Mouse (Mus musculus) natural killer cell, adult 2 months (primary cell): ENCODE data around the gene Krt88.
A peak's percentile ranks its signal among the peaks of the same experiment; 100 is the strongest.

Experiments
- DNase-seq, 2 experiments: peaks; one replicate each; pipeline ENCODE4 v3.0.0; 2022; ENCODE audit warnings: low spot score in 2 of 2

The Krt88 gene

DNA sequence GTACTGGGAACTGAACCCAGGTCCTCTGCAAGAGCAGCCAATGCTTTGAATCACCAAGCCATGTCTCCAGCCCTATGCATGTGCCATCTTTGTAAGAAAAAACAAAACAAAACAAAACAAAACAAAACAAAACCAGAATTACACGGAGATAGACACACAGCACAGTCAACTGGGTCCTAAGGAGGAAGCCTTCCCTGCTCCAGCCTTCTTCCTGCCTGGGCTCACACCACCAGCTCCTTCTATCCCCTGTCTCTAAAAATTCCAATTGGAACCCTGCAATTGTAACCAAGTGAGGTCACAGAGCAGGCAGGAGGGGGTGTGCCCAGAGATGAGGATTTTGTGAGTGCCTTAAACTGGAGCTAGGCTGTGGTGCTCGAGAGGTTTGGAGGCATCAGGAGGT is at the start of gene Krt88:
Gene Krt88, plus strand, starts transcription at position 301 of the 400 bp plus-strand sequence.
- no peak for DNase-seq

DNA sequence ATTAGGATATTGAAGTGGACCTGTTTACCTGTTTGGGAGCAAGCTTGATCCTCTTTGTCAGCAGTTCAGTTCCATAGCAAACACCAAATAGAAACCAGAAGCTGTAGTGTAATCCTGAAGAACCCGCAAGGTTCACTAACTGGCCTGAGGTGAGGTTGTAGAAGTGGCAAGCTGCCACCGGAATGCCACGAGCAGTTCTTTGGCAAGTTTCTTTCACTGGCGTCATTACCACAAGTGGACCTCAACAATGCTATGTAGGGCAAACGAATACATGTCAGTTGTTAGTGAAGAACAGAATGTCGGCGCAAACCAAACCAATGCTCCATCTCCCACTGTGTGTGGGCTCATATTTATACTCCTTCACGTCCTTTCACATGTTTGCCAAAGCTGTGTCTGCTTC is 49.3 kb upstream of the Krt88 start:
- no peak for DNase-seq

DNA sequence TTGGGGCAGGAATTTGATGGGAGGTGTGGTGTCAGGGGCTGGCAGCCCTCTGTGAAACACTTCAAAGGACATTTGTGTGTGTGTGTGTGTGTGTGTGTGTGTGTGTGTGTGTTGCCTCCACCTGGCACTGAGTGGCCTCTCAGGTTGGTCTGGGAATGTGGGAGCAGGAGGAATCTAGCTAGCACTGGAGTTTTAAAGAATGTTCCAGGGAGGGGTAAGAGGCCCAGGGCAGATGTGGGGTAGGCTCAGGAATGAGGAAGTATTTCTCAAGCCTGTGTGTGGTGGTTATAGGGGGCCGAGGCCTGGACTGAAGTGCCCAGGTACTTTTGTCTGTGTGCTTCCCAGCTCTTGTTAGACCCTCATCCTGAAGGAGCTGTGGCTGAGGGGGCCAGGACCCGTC is 36.8 kb upstream of the Krt88 start, which contains the start of gene Krt7:
Gene Krt7, plus strand, starts transcription at position 269 of the 400 bp plus-strand sequence.
- DNase-seq: no peak

DNA sequence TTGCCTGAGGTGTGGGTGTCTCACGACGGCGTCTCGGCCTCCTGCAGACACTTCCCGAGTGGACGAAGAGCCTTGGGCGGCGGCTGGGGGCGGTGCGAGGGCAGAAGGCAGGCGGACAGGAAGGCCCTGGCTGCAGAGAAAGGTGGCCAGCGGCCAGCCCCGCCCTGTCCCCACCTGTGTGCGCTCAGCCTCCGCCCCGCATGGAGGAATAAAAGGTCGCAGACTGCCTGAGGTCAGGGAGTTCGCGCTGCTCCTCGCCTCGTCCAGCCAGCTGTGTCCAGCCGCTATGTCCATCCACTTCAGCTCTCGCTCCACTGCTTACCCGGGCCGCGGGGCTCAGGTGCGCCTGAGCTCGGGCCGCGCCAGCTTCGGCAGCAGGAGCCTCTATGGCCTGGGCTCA is 35.4 kb upstream of the Krt88 start:
- DNase-seq: no peak

DNA sequence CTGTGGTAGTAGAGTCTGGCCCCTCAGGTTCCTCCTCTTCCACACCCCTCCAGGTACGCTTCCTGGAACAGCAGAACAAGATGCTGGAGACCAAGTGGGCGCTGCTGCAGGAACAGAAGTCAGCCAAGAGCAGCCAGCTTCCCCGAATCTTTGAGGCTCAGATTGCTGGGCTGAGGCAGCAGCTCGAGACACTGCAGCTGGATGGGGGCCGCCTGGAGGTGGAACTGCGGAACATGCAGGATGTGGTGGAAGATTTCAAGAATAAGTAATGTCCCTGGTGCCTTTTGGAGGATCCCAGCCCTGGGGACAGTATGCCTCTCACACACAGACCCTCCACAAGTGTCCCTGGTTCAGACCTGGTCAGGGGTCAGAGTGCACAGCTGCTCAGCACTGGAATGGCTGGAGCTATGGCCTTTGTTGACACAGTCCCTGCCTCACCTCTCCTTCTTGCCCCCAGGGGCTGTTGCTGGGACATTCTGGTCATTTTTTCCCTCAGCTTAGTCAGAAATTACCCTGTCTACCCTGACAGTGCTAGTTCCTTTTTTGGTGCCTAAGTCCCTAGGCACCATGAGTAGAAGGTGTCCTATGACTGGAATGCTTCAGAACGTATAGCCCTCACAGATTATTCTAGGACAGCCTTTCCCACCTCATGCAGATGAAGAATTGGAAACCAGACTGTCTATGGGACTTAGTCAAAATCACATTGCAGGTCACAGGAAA is 33.5 kb upstream of the Krt88 start:
- no peak for DNase-seq

DNA sequence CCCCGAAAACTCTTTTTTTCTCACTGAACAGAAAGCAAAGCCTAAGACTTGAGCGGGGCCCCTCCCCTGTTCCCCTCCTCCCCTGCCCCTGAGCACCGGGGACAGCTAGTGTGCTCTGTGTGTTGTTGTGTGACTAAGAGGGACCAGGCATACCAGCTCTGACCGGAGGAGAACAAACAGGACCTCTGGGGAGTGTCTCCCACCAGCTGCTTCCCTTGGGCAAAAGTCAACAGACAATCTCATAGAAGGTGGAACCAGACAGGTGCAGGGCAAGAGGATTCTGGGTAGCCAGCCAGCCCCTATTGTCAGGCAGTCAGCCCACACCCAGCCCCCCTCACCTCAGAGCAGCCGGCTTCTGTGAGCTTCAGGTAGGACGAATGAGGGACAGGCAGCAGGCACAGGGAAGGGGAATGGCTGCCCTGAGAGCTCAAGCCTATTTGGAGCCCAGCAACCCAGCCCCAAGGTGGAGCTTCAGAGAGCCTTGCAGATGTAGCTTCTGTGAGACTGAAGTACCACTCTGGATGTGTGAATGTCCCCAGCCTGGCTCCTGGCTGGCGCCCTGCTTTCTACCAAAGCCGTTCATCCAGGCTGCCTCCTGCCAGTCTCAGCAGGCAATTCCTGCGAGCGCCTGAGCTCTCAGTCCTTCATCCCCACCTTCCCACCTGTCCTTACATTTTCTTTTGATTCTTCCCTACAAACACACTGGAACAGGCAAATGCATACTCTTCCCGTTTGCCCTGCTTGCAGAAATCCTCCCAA is 32.6 kb upstream of the Krt88 start:
- DNase-seq: no peak

DNA sequence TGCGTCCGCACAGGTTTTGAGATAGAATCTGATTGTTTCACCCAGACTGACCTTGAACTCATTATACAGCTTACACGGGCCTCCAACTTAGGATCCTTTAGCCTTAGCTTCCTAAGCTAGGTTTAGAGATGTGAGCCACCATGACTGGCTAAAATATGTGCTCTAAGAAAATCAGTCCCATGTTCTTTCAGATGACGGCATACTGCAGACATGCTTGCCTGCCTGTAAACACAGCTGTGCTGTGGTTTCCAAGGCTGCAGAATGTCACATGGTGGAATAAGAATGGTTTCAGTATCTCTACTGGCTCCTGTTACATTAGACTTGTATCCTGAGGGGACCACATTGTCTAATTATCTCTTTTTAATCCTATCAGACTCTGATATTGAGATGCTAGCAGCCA is 28.6 kb upstream of the Krt88 start:
- no peak for DNase-seq

DNA sequence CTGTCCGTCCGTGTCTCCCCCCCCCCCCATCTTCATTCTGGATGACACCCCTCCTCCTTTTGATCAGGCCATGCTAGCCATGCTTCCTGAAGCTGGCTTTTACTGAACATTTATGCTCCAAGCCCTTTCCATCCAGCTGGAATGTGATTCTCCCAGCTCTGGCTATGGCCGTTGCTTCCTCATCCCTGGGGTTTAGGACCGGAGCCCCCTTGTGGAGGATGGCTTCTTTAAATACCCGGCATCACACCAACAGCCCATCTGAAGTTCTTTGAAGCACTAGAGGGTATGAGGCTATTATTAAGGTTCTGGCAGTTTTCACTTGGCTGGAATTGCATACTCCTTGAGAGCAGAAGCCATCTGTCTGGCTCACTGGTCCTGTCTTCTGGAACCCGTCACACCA is 26.6 kb upstream of the Krt88 start:
- DNase-seq: no peak

DNA sequence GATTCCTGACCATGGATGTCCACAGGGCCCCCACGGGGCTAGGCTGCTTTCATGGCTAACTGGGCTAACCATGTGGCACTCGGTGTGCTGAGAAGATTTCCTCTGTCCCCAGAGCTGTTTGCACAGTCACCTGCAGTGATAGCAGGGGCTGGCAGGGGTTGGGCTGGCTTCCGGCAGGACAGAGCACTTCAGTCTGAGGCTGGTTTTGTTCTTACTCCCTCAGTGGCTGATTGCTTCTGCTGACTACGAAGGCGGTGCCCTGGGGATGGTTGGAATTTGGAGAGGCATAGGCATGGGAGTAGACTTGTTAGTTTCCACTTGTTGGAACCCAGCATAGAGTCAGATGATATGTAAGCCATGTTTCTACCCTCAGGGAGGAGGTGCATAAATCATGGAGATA is 22.6 kb upstream of the Krt88 start:
- no peak for DNase-seq

DNA sequence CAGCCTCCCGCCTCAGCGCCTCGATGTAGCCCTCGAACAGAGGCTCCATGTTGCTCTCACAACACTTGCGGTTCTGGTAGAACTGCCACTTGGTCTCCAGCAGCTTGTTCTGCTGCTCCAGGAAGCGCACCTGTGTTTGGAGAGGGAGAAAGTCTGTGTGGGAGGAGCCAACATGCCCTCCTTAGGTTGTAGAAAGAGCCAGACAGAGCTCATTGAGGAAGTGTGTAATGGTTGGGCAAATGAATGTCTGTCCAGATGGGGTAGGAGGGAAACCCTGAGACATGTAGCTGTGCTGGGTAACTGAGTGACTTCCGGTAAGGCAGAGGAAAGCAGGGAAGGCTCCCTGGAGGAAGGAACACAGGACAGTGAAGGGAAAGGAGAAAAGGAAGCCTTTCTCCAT is 10.9 kb upstream of the Krt88 start:
- DNase-seq: no peak

DNA sequence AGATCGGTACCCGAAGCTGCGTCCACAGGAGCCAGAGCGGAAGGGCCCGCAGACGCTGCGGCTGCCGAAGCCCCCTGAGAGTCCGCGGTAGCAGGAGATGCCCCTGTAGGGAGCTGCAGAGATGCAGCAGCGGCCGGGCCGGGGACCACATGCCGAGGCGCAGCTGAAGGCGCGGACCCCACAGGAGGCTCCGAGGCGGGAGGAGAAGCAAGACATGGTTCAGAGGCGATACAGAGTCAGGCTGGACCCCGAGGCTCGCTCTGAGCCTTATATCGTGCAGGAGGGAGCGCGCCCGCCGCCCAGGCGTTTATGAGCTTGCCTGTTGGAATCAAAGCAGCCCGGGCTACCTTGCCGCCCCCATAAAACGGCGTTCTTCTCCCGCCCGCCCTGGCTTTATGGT is 9.0 kb upstream of the Krt88 start, which contains the start of gene Krt87:
Gene Krt87, minus strand, starts transcription at position 250 of the 400 bp plus-strand sequence.
- no peak for DNase-seq

DNA sequence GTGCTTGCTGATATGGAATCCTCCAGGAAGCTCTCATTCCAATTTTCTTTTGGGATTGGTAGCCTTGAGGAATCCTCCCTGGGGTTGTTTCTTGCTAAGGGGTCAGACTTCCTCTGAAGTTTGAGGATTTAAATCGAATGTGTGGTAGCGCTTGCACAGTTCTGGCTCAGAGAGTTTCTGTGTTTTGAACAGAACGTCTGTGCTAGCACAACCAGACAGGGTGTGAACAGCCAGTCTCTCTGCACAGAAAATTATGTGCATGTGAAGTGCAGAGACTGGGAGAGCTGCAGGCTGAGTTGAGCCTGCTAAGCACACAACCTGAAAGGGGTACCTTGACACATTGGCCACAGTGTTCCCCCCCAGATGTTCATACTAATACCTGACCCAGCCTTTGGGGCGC is 6.7 kb upstream of the Krt88 start:
- DNase-seq: no peak

DNA sequence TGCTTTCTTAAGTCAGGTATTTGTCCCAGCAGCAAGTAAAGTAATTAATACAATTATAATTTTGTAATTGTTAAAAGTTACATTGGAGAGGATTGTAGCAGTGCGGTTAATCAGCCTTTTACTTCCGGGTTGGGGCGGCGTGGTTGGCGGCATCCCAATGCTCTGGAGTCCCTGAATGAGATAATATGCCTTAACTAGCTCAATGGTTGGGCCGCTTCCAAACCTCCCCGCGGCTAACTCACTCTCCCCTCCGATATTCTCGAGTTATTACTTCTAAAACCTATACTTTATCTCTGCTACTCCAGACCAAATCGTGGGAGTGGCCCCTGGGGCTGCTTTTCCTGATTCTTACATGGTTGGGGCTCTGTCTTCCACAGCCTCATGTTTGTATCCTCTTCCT is 972 bp upstream of the Krt88 start:
- no peak for DNase-seq

DNA sequence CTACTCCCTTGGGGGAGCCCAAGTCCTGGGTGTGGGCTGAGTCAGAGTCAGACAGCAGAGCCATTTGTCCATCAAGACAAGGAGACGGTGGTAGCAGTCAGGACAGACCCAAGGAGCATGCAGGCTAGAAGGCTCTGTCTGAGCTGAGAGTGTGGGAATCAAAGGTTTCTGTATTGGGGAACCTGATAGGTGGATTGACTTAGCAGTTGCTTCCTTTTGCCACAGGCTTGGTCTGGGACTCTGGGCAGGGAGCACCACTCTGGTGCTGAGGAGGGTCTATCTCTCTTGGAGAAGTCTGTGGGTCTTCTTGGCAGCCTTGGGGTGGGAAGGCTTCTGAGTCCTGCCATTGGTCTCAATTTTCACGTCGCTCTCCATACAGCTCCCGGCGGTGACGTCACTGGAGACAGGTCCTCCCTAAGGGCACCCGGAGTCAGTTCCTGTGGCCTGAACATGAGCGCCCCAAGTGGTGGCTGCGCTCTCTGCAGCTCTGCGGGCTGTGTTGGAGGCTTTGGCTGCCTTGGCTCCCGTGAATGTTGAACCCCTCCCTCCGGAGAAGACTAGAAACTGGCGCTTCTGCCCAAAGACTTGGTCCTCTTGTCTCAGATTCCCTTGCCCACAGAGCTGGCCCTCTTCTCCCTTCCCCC is 5.7 kb downstream of the Krt88 start:
- DNase-seq: peak; percentile 38 to 42

DNA sequence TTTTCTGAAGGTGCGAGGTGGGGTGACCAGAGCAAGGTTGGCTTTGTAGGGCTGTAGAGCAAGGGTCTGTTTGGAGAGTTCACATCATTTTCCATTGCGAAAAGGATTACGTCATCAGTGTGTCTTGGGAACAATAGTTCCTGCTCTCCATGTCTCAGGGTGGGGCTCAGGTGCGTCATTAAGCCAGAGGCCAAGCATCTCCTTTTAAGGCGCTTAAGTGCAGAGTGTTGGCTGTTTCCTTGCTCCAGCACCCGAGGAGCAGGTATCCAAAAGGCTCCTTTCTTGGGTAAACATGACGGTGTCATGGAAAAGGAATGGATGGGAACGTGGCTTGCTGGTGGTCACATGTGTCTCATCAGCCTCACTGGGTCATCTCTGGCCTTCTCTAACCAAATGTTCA is 7.2 kb downstream of the Krt88 start:
- DNase-seq: no peak

DNA sequence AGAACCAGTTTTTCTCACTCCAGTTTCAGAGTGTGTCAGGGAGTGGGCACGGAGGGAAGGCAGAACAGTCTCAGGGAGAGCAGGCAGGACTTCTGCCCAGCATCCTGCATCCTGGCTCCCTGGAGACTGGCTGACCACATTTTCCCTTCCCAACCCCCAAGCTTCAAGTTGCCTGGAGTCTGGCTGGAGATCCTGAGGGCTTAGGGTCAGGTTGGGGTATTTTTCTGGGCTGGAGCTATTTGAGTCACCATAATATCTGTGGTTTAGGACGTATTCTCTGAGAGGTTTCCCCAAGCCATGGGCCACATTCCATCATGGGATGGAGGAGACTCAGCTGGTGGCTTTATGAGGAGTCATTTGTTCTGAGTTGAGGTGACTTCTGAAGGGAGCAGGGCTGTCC is 7.7 kb downstream of the Krt88 start:
- DNase-seq: no peak

DNA sequence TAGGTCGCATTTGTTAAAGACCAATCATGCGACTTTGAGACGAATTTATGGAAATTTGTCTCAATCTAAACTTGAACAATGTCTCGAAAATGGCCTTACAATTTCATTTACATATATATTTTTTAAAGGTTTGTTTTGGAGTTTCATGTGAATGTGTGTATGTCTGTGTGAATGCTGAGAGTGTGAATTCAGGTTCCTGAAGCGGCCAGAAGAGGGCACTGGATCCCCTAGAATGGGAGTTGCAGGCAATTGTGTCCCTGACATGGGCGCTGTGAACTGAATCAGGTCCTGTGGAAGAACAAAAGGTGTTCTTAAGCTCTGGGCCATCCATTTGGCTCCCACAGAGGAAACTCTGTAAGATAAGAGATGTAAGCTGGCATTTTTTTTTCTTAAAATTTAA is 8.3 kb downstream of the Krt88 start:
- DNase-seq: no peak

DNA sequence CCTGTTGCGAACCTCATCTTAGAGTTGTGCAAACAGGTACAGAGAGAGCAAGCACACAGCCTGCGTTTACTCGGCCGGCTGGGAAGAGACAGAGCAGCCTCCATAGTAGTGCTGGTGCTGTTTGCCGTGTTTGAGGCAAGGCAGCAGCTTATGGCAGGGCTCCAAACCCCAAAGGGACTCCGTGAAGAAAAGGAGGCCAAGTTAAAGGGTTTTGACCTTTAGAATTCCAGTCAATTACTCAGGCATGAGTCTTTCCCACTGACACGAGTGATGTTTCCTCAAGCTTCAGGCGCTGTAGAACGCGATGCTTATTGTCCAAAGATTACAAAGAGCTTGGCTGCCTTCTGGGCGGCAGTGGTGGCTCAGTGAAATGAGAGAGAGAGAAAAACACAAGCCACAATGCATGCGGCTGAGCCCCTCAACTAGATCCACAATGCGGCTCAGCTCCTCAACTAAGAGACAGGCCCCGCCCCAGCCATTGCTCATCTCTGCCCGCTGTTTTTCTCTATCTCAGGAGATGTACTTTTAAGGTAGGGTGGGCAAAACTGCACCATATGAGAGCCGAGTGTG is 10.9 kb downstream of the Krt88 start:
- no peak for DNase-seq

DNA sequence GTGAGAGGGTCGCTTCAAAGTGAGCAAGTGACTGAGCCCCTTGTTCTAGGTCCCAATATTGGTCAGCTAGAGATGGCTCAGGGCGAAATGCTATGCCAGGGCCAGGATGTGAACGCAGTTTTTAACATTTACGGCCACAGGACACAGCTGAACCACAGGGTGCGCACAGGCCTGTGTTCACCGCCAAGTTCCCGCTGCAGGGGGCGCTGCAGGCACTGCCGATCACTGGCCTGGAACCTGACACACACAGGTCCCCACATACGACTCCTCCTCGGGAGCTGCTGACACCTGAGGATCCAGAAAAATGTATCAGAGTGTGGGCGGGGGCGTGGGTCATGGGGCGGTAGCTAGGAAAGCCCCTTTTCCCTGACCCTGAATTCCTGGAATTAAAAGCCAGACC is 11.7 kb downstream of the Krt88 start:
- no peak for DNase-seq

DNA sequence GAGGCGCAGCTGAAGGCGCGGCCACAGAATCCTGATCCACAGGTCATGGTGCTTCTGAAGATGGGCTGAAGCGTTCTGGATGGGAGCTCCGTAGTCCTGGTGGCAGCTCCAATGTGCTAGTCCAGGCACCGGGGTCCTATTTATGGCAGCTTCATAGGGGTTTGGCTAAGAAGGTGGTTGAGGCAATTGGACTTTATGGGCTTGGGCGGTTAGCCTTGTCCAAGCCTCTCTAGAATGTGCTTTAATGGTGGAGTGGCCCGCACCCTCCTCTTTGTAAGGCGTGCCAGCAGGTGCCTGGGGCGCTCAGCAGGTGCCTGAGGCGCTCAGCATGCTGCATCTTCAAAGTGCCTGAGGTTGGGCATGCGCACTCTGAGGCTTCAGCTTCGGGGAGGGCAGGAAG is 16.1 kb downstream of the Krt88 start, which contains the start of gene Krt81:
Gene Krt81, minus strand, starts transcription at position 101 of the 400 bp plus-strand sequence.
- no peak for DNase-seq

DNA sequence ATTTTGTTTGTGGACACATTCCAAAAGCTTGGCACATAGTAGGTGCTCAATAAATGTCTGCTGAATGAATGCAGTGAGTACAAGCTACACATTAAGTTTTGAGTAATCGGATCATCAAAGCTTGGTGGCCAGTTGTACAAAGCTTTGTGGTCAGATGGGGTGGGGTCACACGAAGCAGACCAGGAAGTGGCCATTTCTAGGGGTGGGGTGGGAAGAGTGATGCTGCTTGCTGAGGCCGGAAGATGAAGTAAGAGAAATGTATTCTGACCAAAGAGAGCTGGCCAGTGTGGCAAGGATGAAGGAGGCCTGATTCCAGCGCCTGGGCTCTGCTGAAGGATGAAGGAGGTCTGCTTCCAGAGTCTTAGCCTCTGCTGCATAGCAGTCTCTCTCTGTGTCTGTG is 21.5 kb downstream of the Krt88 start:
- DNase-seq: peak; percentile 56 to 73

DNA sequence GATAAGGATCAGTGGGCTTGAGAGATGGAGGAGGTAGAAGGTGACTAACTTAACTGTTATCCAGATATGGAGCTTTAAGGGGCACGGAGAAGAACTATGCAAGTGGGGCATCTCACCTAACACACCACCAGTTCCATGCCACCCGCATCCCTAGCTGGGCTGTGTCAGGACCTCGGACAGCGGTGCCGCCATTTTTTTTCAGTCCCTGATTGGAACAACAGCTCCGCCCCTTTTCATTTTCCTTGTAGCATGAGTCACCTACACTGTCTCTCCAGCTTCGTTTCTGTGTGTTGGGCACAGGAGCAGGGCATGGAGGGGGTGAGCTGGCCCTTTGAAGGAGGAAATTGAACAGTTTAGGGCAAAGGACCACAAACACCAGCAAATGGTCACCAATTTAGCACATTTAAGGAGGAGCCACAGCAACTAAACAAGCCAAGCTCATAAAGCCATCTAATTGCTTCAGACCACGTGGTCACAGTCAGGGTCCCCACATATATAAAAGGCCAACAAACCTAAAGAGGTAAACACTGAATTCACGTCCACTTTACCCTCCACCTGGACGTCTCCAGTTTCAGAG is 25.5 kb downstream of the Krt88 start, which contains the start of gene Krt86:
Gene Krt86, plus strand, starts transcription at position 527 of the 577 bp plus-strand sequence.
- no peak for DNase-seq
